Mouse (Mus musculus) cerebellum, adult 2 months (tissue): ENCODE measurements around the gene Nova2. TPM values are rescaled to one million over a fixed set of nuclear protein-coding genes. Genes with fewer than 3 reads are reported as not detected.
A peak's percentile ranks its signal among the peaks of the same experiment; 100 is the strongest.

Experiments used
- DNase-seq, 2 experiments: peaks; one replicate each; pipeline ENCODE4 v3.0.0; 2021
- H3K27ac ChIP-seq: fragments of 200-500 bp; 2 replicates; pipeline ENCODE4 v1.5.1; 2012; ENCODE audit warnings: low read length, control low read depth, inconsistent platforms; ENCODE audit not compliant: insufficient read depth
- H3K27me3 ChIP-seq: fragments of 200-500 bp; 2 replicates; pipeline ENCODE4 v1.6.1; 2012; ENCODE audit warnings: inconsistent platforms, mild to moderate bottlenecking, low read length, moderate library complexity; ENCODE audit not compliant: control insufficient read depth, insufficient read depth
- H3K4me1 ChIP-seq: fragments of 200-500 bp; 2 replicates; pipeline ENCODE4 v1.6.1; 2011; ENCODE audit warnings: low read length; ENCODE audit not compliant: control insufficient read depth, insufficient read depth
- H3K4me3 ChIP-seq: fragments of 200-500 bp; replicated peaks from 2 replicates; pipeline ENCODE3; 2011; ENCODE audit warnings: mild to moderate bottlenecking, low read depth, low read length, control low read depth; ENCODE audit not compliant: insufficient read depth
- CTCF ChIP-seq: fragments of 200-500 bp; IDR thresholded peaks from 2 replicates; pipeline ENCODE4 v1.5.1; 2011; ENCODE audit warnings: low read depth, mild to moderate bottlenecking, control low read depth, low read length, moderate library complexity, borderline replicate concordance; ENCODE audit not compliant: insufficient read depth
- POLR2A ChIP-seq: fragments of 200-500 bp; IDR thresholded peaks from 2 replicates; pipeline ENCODE4 v1.6.1; 2011; ENCODE audit warnings: low read length, control low read depth, borderline replicate concordance; ENCODE audit not compliant: insufficient read depth
- WGBS: fragments of 180-500 bp; shearing (Covaris S2); methylation state at CpG from one replicate; pipeline ENCODE4 v1.1.7; 2018; 5-methylcytosine and 5-hydroxymethylcytosine counted together
- polyA plus RNA-seq: library from polyadenylated mRNA; depleted of rRNA; stranded (reverse); fragments of >200 nt; gene quantifications from 2 replicates; pipeline ENCODE4 v1.2.3, GENCODE M21; 2012

The Nova2 gene
- polyA plus RNA-seq, 1 experiment = 12.8 TPM

DNA sequence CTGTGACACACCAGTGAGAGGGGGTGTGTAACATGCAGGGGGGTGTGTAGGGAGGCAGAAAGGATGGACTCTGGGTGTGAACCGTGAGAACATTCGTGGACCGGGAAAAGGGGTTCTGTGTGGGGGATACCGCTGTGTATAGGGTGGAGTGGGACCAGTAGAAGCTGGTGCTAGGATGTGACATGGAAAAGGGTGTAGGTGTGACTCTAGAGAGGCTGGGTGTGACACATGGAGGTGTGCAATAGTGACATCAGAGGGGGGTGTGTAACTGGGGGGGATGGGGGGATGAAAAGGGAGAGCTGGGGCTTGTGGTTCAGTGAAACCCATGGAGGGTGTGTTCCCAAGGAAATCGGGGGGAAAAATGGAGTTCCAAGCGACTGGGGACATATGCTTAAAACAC lies 1.2 kb downstream of the Nova2 start:
- 25% methylated on average over 6 of the region's 6 CpGs for WGBS
- no peaks in the 10 kb centered on the region for H3K27me3 ChIP-seq
- H3K4me3 ChIP-seq = peak overlapping the region; percentile 71
- no peak for DNase-seq
- TF ChIP-seq POLR2A = no peak
- TF ChIP-seq CTCF = no peak
- peaks cover 17% of the 10 kb centered on the region for H3K4me1 ChIP-seq
- H3K27ac ChIP-seq = no peak overlapping the region

DNA sequence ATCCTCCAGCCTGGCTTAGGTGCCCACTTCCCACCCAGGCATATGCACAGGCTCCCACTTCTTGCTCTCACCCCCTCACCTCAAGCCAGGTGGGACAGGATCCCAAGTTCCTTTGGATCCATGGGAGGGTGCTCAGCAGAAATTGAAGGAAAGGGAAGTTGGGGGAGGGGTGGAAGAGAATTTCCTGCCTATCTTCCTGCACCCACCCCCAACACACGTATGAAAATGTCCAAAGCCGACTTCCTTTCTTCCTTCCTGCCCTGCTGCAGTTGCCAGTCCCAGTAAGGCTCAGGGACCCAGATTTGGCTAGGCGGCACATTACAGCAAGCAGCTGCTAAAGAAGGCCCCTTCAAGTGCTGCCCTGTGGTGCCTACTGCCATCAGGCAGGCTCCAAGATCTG lies 2.1 kb downstream of the Nova2 start:
- no peaks in the 10 kb centered on the region for H3K27me3 ChIP-seq
- peaks cover 18% of the 10 kb centered on the region for H3K4me1 ChIP-seq
- DNase-seq = no peak
- no peak overlapping the region for H3K4me3 ChIP-seq
- 23% methylated on average over 3 of the region's 3 CpGs for WGBS
- TF ChIP-seq CTCF (no peak), POLR2A (no peak)
- H3K27ac ChIP-seq = no peak overlapping the region

DNA sequence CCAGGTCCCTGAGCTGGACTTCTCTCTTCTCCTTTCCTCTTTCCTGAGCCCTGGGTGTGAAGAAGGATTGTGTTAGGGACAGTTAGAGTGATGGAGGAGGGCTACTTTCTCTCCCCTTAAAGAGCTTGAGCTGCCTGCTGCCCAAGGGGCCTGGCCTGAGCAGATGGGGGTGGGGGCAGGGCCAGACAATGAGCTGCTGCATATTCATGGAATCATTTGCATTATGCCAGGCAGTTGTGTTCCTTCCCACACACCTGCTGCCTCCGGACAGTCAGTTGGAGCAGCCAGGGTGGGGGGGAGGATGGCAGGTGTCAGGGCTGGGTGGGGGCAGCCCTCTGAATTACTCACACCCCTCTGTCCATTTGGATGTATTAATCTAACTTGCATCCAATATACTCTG lies 16.7 kb downstream of the Nova2 start:
- Histone ChIP-seq H3K4me3 (no peak overlapping the region), H3K4me1 (peaks cover 3% of the 10 kb centered on the region), H3K27ac (no peak overlapping the region), H3K27me3 (no peaks in the 10 kb centered on the region)
- 25% methylated on average over 1 of the region's 1 CpGs for WGBS
- TF ChIP-seq CTCF (no peak), POLR2A (no peak)
- DNase-seq = no peak

DNA sequence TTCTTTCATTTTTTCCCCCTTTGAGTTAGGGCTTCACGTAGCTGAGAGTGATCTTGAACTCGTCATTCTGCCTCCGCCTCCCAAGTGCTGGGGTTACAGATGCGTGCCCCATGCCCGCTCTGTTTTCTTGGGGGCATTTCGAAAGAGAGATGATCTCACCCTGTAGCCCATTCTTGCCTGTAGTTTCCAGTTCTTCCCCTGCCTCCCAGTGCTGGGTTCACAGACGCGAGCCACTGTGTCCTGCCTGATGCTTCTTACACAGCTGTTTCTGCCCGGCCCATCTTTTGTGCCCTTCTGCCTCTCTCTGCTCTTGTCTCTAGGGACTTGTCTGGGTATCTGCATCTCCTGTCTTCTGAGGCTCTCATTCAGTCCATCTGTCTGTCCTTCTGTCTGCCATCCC lies 17.1 kb downstream of the Nova2 start:
- H3K27me3 ChIP-seq = no peaks in the 10 kb centered on the region
- DNase-seq = no peak
- peaks cover 3% of the 10 kb centered on the region for H3K4me1 ChIP-seq
- WGBS = 63% methylated on average over 9 of the region's 9 CpGs
- peak overlapping the region; percentile 35; the same call in 1 of the 2 replicates for H3K27ac ChIP-seq
- no peak overlapping the region for H3K4me3 ChIP-seq
- no peak for TF ChIP-seq POLR2A
- TF ChIP-seq CTCF = no peak

DNA sequence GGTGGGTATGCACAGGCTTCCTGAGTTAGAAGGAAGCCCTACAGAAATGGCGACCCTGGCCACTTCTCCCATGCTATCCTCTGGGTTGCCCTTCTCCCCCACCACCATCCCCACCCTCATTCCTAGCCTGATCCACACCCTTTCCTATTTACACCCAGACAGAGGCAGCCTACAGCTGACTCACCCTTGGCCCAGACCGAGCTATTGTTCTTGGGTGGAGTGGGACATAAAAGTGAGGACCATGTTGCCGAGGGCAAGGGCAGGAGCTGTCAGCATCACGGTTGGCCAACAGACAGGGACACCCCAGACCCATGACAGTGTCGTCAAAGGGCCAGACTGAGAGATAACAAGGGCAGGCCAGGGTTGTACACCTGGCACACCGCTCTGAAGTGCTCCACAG lies 22.5 kb downstream of the Nova2 start:
- H3K4me3 ChIP-seq = no peak overlapping the region
- no peak for DNase-seq
- H3K27ac ChIP-seq = no peak overlapping the region
- no peaks in the 10 kb centered on the region for H3K27me3 ChIP-seq
- TF ChIP-seq CTCF = no peak
- no peak for TF ChIP-seq POLR2A
- WGBS = 34% methylated on average over 6 of the region's 6 CpGs
- H3K4me1 ChIP-seq = peaks cover 10% of the 10 kb centered on the region; the same call in 1 of the 2 replicates

DNA sequence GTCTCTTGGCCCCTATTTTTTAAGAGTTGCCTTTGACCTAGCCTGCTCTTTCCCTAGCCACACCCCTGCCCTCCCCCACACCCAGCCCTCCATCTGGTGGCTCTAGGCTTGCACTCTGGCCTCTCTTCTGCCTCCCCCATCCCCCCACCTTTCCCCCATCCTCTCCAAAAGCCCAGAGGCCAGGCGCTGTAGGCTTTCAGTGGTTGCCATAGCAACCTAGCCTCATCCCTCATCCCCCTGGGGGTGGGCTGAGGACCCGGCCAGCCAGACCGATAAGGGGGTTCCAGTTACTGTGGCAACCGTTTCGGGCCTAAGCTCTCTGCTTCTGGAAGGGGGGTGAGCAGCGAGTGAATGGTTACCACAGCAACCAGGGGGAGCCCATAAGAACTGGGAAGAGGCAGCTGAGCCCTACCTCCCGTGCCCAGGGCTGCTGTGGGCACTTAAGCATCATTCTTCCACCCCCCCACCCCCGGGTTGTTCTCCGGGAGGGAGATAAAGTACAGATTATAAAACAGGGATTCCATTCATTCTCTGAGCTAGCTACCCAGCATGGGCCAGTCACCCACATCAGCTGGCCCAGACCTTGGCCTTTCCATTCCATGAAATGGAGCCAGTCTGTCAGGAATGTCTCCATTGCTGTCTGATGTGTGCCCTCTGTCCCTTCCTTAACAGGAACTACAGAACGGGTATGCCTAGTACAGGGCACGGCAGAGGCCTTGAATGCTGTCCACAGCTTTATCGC lies 24.3 kb downstream of the Nova2 start:
- no peak for DNase-seq
- Histone ChIP-seq H3K27me3 (no peaks in the 10 kb centered on the region), H3K4me1 (peaks cover 10% of the 10 kb centered on the region; the same call in 1 of the 2 replicates), H3K4me3 (no peak overlapping the region), H3K27ac (no peak overlapping the region)
- TF ChIP-seq CTCF (no peak), POLR2A (no peak)
- 27% methylated on average over 12 of the region's 12 CpGs for WGBS

DNA sequence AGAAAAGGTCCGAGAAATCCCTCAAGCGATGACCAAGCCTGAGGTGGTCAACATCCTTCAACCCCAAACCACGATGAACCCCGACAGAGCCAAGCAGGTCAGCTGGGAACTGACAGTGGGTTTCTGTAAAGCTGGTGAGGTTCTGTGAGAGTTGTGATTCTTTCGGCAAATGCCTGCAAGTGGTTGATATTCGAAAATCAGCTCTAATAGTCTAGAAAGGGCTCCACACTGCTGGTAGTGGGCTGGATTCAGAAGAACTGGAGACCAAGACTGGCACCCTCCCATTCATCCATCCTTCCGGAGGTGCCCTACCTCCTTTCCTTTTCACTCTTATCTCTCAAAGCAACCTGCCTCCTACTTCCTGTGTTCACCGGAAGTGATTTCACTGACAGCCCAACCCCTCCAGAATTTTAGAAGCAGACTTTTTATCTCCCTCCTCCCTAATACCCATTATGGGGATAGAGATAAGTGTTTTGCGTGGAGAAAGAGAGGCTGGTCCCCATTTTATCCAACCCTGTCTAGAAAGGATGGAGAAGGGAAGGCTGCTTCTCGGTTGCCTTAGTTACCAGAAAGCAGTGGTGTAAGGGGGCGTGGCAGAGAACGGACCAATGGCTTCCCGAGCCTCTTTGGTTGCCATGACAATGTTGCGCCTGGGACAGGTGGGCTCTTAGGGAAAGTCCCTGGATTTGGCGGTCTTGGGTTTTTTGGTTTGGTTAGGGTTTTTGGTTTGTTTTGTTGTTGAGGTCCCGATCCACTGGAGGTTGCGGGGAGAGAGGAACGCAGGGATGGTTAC lies 25.0 kb downstream of the Nova2 start:
- no peak overlapping the region for H3K27ac ChIP-seq
- H3K4me3 ChIP-seq = no peak overlapping the region
- TF ChIP-seq CTCF (no peak), POLR2A (no peak)
- H3K27me3 ChIP-seq = no peaks in the 10 kb centered on the region
- WGBS = 38% methylated on average over 18 of the region's 18 CpGs
- peaks cover 10% of the 10 kb centered on the region; the same call in 1 of the 2 replicates for H3K4me1 ChIP-seq
- DNase-seq = no peak

DNA sequence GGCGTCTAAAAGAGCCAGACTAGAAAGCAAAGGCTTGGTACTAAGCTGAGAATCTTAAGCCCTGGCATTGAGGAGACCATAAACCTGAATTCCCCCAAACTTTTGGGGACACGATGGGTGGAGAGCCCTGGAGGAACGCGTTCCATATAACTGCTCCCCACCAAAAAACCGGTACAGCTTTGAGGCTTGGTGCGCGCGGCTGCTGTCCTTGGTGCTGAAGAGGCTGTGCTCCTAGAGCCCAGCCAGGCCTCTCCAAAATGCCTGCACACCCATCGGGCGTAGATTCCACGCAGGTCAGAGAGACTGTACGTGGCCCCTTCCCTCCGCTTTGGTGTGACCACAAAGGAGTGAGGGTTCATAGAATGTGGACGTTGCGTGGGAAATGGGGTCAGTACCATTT lies 25.7 kb downstream of the Nova2 start:
- TF ChIP-seq POLR2A (no peak), CTCF (no peak)
- H3K4me3 ChIP-seq = no peak overlapping the region
- H3K27me3 ChIP-seq = no peaks in the 10 kb centered on the region
- 57% methylated on average over 15 of the region's 15 CpGs for WGBS
- peaks cover 10% of the 10 kb centered on the region; the same call in 1 of the 2 replicates for H3K4me1 ChIP-seq
- H3K27ac ChIP-seq = no peak overlapping the region
- no peak for DNase-seq
